Mouse (Mus musculus): ENCODE results near the gene Gm20388.

DNA sequence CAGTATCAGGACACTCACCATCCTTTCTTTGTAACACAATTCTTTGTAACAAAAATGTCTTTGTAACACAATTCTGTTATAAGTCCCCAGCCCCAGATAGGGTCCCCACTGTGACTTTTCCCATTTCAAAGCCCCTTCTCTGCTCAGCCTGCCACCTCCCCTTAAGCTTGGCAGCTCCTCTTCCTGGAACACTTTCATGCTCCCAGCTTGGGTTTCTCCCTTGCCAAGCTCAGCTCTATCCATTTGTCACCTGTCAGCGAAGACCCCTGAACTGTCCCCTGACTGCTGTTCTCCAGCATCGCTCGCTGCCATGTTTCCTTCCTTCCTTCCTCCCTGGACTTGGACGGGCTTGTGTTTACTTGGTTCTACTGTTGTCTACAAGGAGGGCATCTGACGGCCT lies 2447.0 kb downstream of the Gm20388 start:
- TF ChIP-seq TAL1 (IDR thresholded peaks at IDR 0.05; ENCODE audit: low read length) = no peak
- no peak for TF ChIP-seq GATA1 (IDR thresholded peaks at IDR 0.05; ENCODE audit: low read length)

Measured in erythroblast, embryonic 14.5 days (primary cell).